Mouse (Mus musculus) erythroblast, embryonic 14.5 days (primary cell): ENCODE measurements around the gene Tppp.

Source experiments
- GATA1 ChIP-seq: IDR thresholded peaks from 2 replicates; pipeline ENCODE4 v1.6.1; 2012; ENCODE audit warnings: low read length, inconsistent platforms, mixed read lengths
- TAL1 ChIP-seq: IDR thresholded peaks from 3 replicates; pipeline ENCODE4 v1.6.1; 2012; ENCODE audit warnings: low read length, inconsistent platforms, mixed read lengths

GRCm38 (mm10) chr13:74015908-74016307, 6.7 kb downstream of the Tppp start:
- TF ChIP-seq GATA1 (no peak), TAL1 (no peak)
